Mouse (Mus musculus) bone marrow, adult 2 months (tissue): ENCODE measurements at regions not wholly inside any gene's neighbourhood (a gene's known extent, or its start where the extent isn't known, plus 50 kb on each side); places are given as distances from the start of the nearest gene placed in this dataset.
"Not testable (repeated sequence)": the region's sequence is repeated elsewhere in the genome, so short reads cannot be mapped to it uniquely, and the experiment has no call there.

ENCODE experiments used
- CTCF ChIP-seq: fragments of 200-500 bp; IDR thresholded peaks from 2 replicates; pipeline ENCODE4 v1.5.1; 2011; ENCODE audit warnings: low read length, control low read depth; ENCODE audit not compliant: control insufficient read depth, insufficient read depth
- POLR2A ChIP-seq: fragments of 200-500 bp; IDR thresholded peaks from 2 replicates; pipeline ENCODE4 v1.6.1; 2011; ENCODE audit warnings: low read depth, mild to moderate bottlenecking, control low read depth, low read length, borderline replicate concordance; ENCODE audit not compliant: control insufficient read depth

- not testable (repeated sequence) for TF ChIP-seq POLR2A, CTCF
Observed at GRCm38 (mm10) chr8:8836166-8836565, 145.8 kb upstream of the Arglu1 start.
